Mouse (Mus musculus) lung, postnatal 0 days (tissue): ENCODE data around the gene Stam.

Source experiments
- CTCF ChIP-seq: IDR thresholded peaks from 2 replicates; pipeline ENCODE4 v1.5.1; 2016; ENCODE audit warnings: antibody characterized with exemption, mild to moderate bottlenecking
- EP300 ChIP-seq: IDR thresholded peaks from 2 replicates; pipeline ENCODE4 v1.6.1; 2016; ENCODE audit warnings: antibody characterized with exemption, mild to moderate bottlenecking, control low read depth

- TF ChIP-seq CTCF (no peak), EP300 (no peak)
Measured at GRCm38 (mm10) chr2:14055168-14055565, 18.7 kb upstream of the Stam start.
